Mouse (Mus musculus): ENCODE measurements at regions not wholly inside any gene's neighbourhood (a gene's known extent, or its start where the extent isn't known, plus 50 kb on each side); places are given as distances from the start of the nearest gene placed in this dataset.
A peak's percentile ranks its signal among the peaks of the same experiment; 100 is the strongest.

- 6% methylated on average over 11 of the region's 11 CpGs for WGBS
- no peak overlapping the region for H3K4me3 ChIP-seq (replicated peaks)
- H3K9ac ChIP-seq = no peak overlapping the region
- peaks cover 32% of the 10 kb centered on the region for H3K27me3 ChIP-seq
- no peaks in the 10 kb centered on the region for H3K36me3 ChIP-seq (replicated peaks)
- H3K4me2 ChIP-seq = peak overlapping the region; percentile 17; the same call in 1 of the 2 replicates
- peaks cover 18% of the 10 kb centered on the region for H3K4me1 ChIP-seq
- ATAC-seq (ENCODE audit: low FRiP score) = peak; percentile 74
- no peak overlapping the region for H3K27ac ChIP-seq
- no peaks in the 10 kb centered on the region for H3K9me3 ChIP-seq
Measured at GRCm38 (mm10) chr2:74066652-74067051, 155.5 kb upstream of the Atp5g3 start.

DNA sequence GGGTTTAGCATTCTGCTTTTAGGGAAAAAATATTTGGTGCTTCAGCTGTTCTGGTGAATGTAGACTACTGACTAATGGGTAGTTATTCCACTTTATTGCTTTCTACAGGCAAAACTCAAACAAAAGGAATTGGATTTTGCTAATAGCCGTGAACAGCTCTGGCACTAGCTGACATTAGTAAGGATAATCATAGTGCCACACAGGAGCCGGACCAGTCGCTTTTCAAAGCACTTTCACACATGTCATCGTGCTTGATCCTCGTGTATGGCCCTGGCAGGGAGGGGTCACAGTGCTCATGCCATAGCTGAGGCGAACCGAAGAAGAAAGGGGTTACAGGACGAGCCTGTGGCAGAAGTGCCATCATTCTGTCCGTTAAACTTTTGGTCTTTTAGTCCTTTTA lies 153.2 kb upstream of the Atp5g3 start:
- no peak for ATAC-seq (ENCODE audit: low FRiP score)
- no peaks in the 10 kb centered on the region for H3K9me3 ChIP-seq
- H3K27me3 ChIP-seq = peaks cover 28% of the 10 kb centered on the region
- no peak overlapping the region for H3K27ac ChIP-seq
- WGBS = 68% methylated on average over 9 of the region's 9 CpGs
- no peaks in the 10 kb centered on the region for H3K36me3 ChIP-seq (replicated peaks)
- H3K4me3 ChIP-seq (replicated peaks) = no peak overlapping the region
- H3K4me2 ChIP-seq = peak overlapping the region; percentile 42
- peaks cover 18% of the 10 kb centered on the region for H3K4me1 ChIP-seq
- H3K9ac ChIP-seq = no peak overlapping the region

DNA sequence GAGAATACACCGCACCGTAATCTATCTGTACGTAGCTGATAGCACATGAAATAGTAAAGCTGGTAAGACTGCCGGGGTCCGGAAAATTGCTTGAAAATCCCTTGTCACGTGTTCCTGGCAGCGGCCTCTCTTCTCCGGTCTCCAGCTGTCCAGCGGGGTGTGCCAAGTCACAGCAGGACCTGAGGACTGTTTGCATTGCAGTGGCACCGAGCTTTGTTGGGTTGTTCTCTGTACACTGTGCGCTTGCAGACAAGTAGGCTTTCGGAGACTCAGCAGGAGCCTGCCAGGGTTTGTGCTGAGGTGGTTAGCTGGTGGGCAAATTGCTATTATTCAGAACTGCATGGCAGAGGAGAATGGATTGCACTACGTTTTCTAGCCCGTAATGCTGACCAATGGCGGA lies 152.7 kb upstream of the Atp5g3 start:
- H3K4me1 ChIP-seq = peaks cover 18% of the 10 kb centered on the region
- no peaks in the 10 kb centered on the region for H3K36me3 ChIP-seq (replicated peaks)
- no peaks in the 10 kb centered on the region for H3K9me3 ChIP-seq
- peak overlapping the region; percentile 42 for H3K4me2 ChIP-seq
- peak; percentile 78; the same call in 1 of the 2 replicates for ATAC-seq (ENCODE audit: low FRiP score)
- no peak overlapping the region for H3K9ac ChIP-seq
- 49% methylated on average over 15 of the region's 15 CpGs for WGBS
- H3K27ac ChIP-seq = peak overlapping the region; percentile 9; the same call in 1 of the 2 replicates
- H3K27me3 ChIP-seq = peaks cover 25% of the 10 kb centered on the region
- H3K4me3 ChIP-seq (replicated peaks) = no peak overlapping the region; the same call in 1 of the 2 replicates

- WGBS = 68% methylated on average over 4 of the region's 4 CpGs
- Histone ChIP-seq H3K9me3 (no peaks in the 10 kb centered on the region), H3K4me3 (replicated peaks) (no peak overlapping the region; the same call in 1 of the 2 replicates), H3K9ac (no peak overlapping the region), H3K4me1 (peaks cover 18% of the 10 kb centered on the region), H3K4me2 (peak overlapping the region; percentile 42; the same call in 1 of the 2 replicates), H3K36me3 (replicated peaks) (no peaks in the 10 kb centered on the region), H3K27me3 (peaks cover 22% of the 10 kb centered on the region), H3K27ac (peak overlapping the region; percentile 9; the same call in 1 of the 2 replicates)
- no peak for ATAC-seq (ENCODE audit: low FRiP score)
Measured at GRCm38 (mm10) chr2:74063302-74063701, 152.2 kb upstream of the Atp5g3 start.

DNA sequence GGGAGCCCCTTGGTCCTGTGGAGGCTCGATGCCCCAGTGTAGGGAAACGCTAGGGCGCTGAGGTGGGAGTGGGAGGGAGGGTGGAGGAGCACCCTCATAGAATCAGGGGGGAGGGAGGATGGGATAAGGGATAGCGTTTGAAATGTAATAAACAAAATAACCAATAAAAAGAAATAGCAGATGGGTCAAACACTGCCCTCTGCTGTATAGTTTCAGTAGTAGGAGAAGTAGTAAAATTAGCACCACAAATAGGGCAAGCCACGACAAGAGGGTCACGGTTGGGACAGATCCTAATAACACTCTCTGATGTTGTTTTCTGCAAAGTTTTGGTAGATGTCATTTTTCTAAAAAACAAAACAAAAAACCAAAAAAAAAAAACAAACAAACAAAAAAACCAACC lies 131.3 kb upstream of the Atp5g3 start:
- no peak for ATAC-seq (ENCODE audit: low FRiP score)
- Histone ChIP-seq H3K4me2 (no peak overlapping the region), H3K4me1 (no peaks in the 10 kb centered on the region; the same call in 1 of the 2 replicates), H3K9me3 (no peaks in the 10 kb centered on the region), H3K27ac (no peak overlapping the region), H3K4me3 (replicated peaks) (no peak overlapping the region), H3K27me3 (0 out of 2 replicates have a peak, but pooled peaks cover 3% of the 10 kb centered on the region), H3K9ac (no peak overlapping the region), H3K36me3 (replicated peaks) (no peaks in the 10 kb centered on the region)
- WGBS = 76% methylated on average over 6 of the region's 6 CpGs

DNA sequence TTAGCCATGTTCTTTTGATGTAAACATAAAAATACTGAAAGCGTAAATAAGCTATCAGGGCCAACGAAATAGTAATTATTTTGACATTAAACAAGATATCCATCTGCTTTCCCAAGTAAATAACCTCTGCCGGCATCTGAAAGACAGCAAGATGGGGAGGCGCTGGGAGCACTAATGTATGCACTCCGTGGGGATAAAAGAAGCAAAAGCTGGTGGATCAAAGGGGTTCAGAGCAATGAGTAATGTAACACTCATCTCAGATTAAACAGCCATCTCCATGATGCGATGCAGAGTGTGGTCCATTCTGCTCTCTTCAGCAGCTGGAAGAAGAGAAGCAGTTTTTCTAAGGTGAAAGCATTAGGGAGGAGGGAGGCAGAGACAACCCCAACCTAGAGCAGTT lies 128.5 kb upstream of the Atp5g3 start:
- Histone ChIP-seq H3K9me3 (no peaks in the 10 kb centered on the region), H3K4me2 (no peak overlapping the region), H3K9ac (no peak overlapping the region), H3K4me3 (replicated peaks) (no peak overlapping the region), H3K27me3 (0 out of 2 replicates have a peak, but pooled peaks cover 3% of the 10 kb centered on the region), H3K27ac (no peak overlapping the region), H3K36me3 (replicated peaks) (no peaks in the 10 kb centered on the region), H3K4me1 (no peaks in the 10 kb centered on the region; the same call in 1 of the 2 replicates)
- ATAC-seq (ENCODE audit: low FRiP score) = no peak
- 52% methylated on average over 6 of the region's 6 CpGs for WGBS

DNA sequence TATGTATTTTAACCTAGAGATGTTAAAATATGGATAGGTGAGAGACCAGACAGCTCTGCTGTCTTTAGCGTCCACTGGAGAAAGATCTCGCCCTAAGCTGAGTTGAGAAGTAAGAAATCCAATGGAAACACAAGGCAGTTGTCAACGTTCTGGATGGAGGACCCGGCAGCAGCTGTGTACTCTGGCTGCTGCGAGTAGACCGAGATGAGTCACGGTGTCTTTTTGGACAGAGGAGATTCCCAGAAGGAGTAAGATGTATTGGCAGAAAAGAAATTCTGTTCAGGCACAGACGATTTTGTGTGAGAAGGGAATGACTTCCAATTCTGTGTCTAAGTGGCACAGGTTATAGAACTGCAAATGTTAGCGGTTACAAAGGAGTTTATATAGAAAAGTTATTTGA lies 124.9 kb upstream of the Atp5g3 start:
- no peak overlapping the region for H3K27ac ChIP-seq
- WGBS = 93% methylated on average over 9 of the region's 9 CpGs
- no peak overlapping the region for H3K9ac ChIP-seq
- no peak for ATAC-seq (ENCODE audit: low FRiP score)
- H3K4me3 ChIP-seq (replicated peaks) = no peak overlapping the region
- H3K27me3 ChIP-seq = no peaks in the 10 kb centered on the region
- no peak overlapping the region for H3K4me2 ChIP-seq
- H3K4me1 ChIP-seq = no peaks in the 10 kb centered on the region; the same call in 1 of the 2 replicates
- H3K36me3 ChIP-seq (replicated peaks) = no peaks in the 10 kb centered on the region
- no peaks in the 10 kb centered on the region for H3K9me3 ChIP-seq

DNA sequence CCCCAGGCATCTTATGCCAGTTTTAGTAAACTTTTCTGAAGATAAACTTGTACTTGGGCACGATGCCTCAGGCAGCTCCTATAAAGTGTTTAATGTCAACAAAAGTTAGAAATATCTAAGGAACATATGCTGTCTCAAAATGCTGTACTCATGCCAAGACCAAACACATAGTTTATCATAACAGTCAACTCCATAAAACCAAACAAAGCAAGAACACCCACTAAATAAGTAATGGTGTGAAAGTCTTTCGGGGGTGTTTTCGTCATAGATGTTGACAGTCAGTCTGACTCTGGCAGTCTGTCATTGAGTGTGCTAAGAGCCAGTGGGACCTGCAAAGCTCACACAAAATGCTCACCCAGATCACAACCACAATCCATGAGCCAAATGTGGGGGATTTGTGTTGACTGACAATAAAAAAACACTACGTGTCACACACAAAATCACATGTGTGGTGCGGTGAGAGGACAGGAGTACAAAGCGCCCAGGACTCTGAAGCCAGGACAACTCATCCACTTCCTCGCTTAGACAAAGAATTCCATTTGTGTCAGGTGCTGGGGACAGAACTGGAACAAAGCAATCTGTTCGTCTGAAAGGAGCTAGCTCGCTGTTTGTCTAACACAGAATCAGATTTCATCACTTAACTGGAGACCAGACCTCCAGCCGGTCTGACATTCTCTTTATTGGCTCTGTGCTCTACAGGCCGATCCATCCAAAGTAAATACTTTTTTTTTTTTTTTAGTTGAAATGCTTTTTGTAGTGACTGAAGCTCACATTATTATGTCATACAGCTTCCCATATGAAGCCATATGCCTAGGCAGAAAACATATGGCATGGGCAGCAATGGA lies 121.3 kb upstream of the Atp5g3 start:
- Histone ChIP-seq H3K4me1 (peaks cover 6% of the 10 kb centered on the region), H3K27me3 (no peaks in the 10 kb centered on the region), H3K4me2 (no peak overlapping the region), H3K4me3 (replicated peaks) (no peak overlapping the region), H3K27ac (no peak overlapping the region), H3K9ac (no peak overlapping the region), H3K36me3 (replicated peaks) (no peaks in the 10 kb centered on the region), H3K9me3 (no peaks in the 10 kb centered on the region)
- 78% methylated on average over 11 of the region's 11 CpGs for WGBS
- no peak for ATAC-seq (ENCODE audit: low FRiP score)

GRCm38 (mm10) chr2:74029938-74030337 lies 118.8 kb upstream of the Atp5g3 start:
- no peak overlapping the region for H3K27ac ChIP-seq
- H3K4me2 ChIP-seq = no peak overlapping the region
- WGBS = 90% methylated on average over 9 of the region's 9 CpGs
- no peak overlapping the region for H3K4me3 ChIP-seq (replicated peaks)
- H3K4me1 ChIP-seq = peaks cover 7% of the 10 kb centered on the region
- no peaks in the 10 kb centered on the region for H3K36me3 ChIP-seq (replicated peaks)
- H3K27me3 ChIP-seq = 0 out of 2 replicates have a peak, but pooled peaks cover 4% of the 10 kb centered on the region
- no peak overlapping the region for H3K9ac ChIP-seq
- no peaks in the 10 kb centered on the region for H3K9me3 ChIP-seq
- no peak for ATAC-seq (ENCODE audit: low FRiP score)

- no peak overlapping the region for H3K4me2 ChIP-seq
- H3K27ac ChIP-seq = no peak overlapping the region
- 0 out of 2 replicates have a peak, but pooled peaks cover 5% of the 10 kb centered on the region for H3K27me3 ChIP-seq
- no peak overlapping the region for H3K4me3 ChIP-seq (replicated peaks)
- no peak overlapping the region for H3K9ac ChIP-seq
- no peaks in the 10 kb centered on the region for H3K9me3 ChIP-seq
- H3K4me1 ChIP-seq = peaks cover 7% of the 10 kb centered on the region
- no peak for ATAC-seq (ENCODE audit: low FRiP score)
- no peaks in the 10 kb centered on the region for H3K36me3 ChIP-seq (replicated peaks)
- WGBS = 45% methylated on average over 11 of the region's 11 CpGs
Measured at GRCm38 (mm10) chr2:74027404-74028104, 116.4 kb upstream of the Atp5g3 start.

- H3K27ac ChIP-seq = no peak overlapping the region
- no peak overlapping the region for H3K4me3 ChIP-seq (replicated peaks)
- H3K9me3 ChIP-seq = no peaks in the 10 kb centered on the region
- H3K27me3 ChIP-seq = peaks cover 3% of the 10 kb centered on the region; the same call in 1 of the 2 replicates
- WGBS = 72% methylated on average over 7 of the region's 7 CpGs
- no peak for ATAC-seq (ENCODE audit: low FRiP score)
- H3K9ac ChIP-seq = no peak overlapping the region
- H3K4me1 ChIP-seq = no peaks in the 10 kb centered on the region
- no peaks in the 10 kb centered on the region for H3K36me3 ChIP-seq (replicated peaks)
- no peak overlapping the region for H3K4me2 ChIP-seq
Measured at GRCm38 (mm10) chr2:74015146-74015545, 104.0 kb upstream of the Atp5g3 start.

DNA sequence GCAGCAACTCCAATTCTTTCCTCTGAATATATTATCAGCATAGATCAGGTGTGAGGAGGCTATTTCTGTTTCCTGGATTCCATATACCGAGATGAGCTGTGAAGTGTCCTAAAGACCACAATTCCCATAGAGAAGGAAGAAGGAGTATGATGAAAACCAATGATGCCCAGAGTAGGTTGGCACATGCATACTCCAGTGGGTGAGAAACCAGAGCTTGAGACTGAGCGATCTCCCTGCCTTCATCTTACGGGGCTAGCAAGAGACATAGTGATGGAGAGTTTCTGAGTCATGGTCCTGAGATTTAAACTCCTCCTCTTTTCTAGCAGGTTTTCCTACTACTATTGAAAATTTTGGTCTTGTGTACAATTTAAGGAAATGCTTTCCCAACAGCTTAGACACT lies 103.1 kb upstream of the Atp5g3 start:
- no peak overlapping the region for H3K4me2 ChIP-seq
- H3K9me3 ChIP-seq = no peaks in the 10 kb centered on the region
- ATAC-seq (ENCODE audit: low FRiP score) = no peak
- no peaks in the 10 kb centered on the region for H3K4me1 ChIP-seq
- peaks cover 3% of the 10 kb centered on the region; the same call in 1 of the 2 replicates for H3K27me3 ChIP-seq
- no peak overlapping the region for H3K27ac ChIP-seq
- no peak overlapping the region for H3K4me3 ChIP-seq (replicated peaks)
- WGBS = 90% methylated on average over 3 of the region's 3 CpGs
- H3K36me3 ChIP-seq (replicated peaks) = no peaks in the 10 kb centered on the region
- no peak overlapping the region for H3K9ac ChIP-seq
